In genomic region chr1:161990684-161991578, GRCm38 (mm10) we compare ENCODE assay signal across 19 mouse cellular contexts. TPM values are rescaled to one million over a fixed set of nuclear protein-coding genes. Genes with fewer than 3 reads are reported as not detected.
"Had no signal": no experiment of that assay in that cellular context is flagged by ENCODE, and none has a peak within 500 bp of the region (broad histone marks: within the 10 kb centered on the region; RNA-seq: fewer than 3 reads in every experiment).

No protein-coding gene starts in this region.

- ATAC-seq: inflammation-experienced regulatory T-cells, adult 6 months; intestine, postnatal 0 days; liver, embryonic 12.5 days had no signal

- H3K4me2 ChIP-seq: limb, embryonic 15.5 days; liver, embryonic 12.5 days; lung, embryonic 14.5 days; neural tube, embryonic 15.5 days had no signal

- H3K27ac ChIP-seq: left cerebral cortex, adult 2 months; limb, embryonic 15.5 days; liver, embryonic 12.5 days; macrophage; neural tube, embryonic 15.5 days had no signal

- H3K27me3 ChIP-seq: limb, embryonic 15.5 days; liver, embryonic 12.5 days; neural tube, embryonic 15.5 days had no signal

- H3K36me3 ChIP-seq: limb, embryonic 15.5 days; liver, embryonic 12.5 days; neural tube, embryonic 15.5 days had no signal

- H3K4me3 ChIP-seq: left cerebral cortex, adult 2 months; limb, embryonic 15.5 days; liver, embryonic 12.5 days; megakaryocyte, embryonic 14.5 days; myocyte; neural tube, embryonic 15.5 days had no signal

- DNase-seq: kidney, postnatal 10 days; lung, embryonic 14.5 days; lung, postnatal 10 days; right cerebral cortex, adult 18-20 months; right cerebral cortex, postnatal 25 days; thymus, postnatal 36 days had no signal

- H3K9ac ChIP-seq: limb, embryonic 15.5 days; liver, embryonic 12.5 days; lung, embryonic 14.5 days; neural tube, embryonic 15.5 days had no signal

- H3K9me3 ChIP-seq: limb, embryonic 15.5 days; liver, embryonic 12.5 days; megakaryocyte, embryonic 14.5 days; neural tube, embryonic 15.5 days had no signal

- H3K4me1 ChIP-seq: liver, embryonic 12.5 days; megakaryocyte, embryonic 14.5 days; neural tube, embryonic 15.5 days had no signal

RNA-seq across cellular contexts. Expression of gene 4930558K02Rik, which starts 11.5 kb away (rescaled TPM):
- polyA plus RNA-seq: inflammation-experienced regulatory T-cells, adult 6 months; intestine, postnatal 0 days; limb, embryonic 15.5 days; liver, embryonic 12.5 days; liver, embryonic 16.5 days; lung, embryonic 14.5 days; macrophage; myocyte; neural tube, embryonic 11.5 days; small intestine, adult 2 months; stomach, embryonic 16.5 days had no signal
